Mouse (Mus musculus): ENCODE data around the gene Sema5b. TPM values are rescaled to one million over a fixed set of nuclear protein-coding genes. Genes with fewer than 3 reads are reported as not detected.

Gene Sema5b
- polyA plus RNA-seq, 1 experiment: 64.3 TPM

- Histone ChIP-seq H3K4me3 (ENCODE audit: control insufficient read depth, low read depth, low read length) (no peak overlapping the region), H3K36me3 (ENCODE audit: control insufficient read depth, insufficient read depth, low read length) (no peaks in the 10 kb centered on the region), H3K27ac (ENCODE audit: control insufficient read depth, insufficient read depth, low read depth, low read length) (no peak overlapping the region), H3K27me3 (ENCODE audit: control insufficient read depth, insufficient read depth, low read length) (no peaks in the 10 kb centered on the region), H3K4me1 (ENCODE audit: control insufficient read depth, insufficient read depth, low read length) (no peaks in the 10 kb centered on the region)
- no peak for TF ChIP-seq CTCF (IDR thresholded peaks at IDR 0.05; ENCODE audit: control insufficient read depth, insufficient read depth, insufficient replicate concordance, low read depth, low read length)
- TF ChIP-seq POLR2A (IDR thresholded peaks at IDR 0.05; ENCODE audit: control insufficient read depth, low read depth, low read length): no peak
Observed at GRCm38 (mm10) chr16:35694250-35694846, 153.4 kb downstream of the Sema5b start.

- H3K4me3 ChIP-seq (ENCODE audit: control insufficient read depth, low read depth, low read length): no peak overlapping the region
- H3K36me3 ChIP-seq (ENCODE audit: control insufficient read depth, insufficient read depth, low read length): no peaks in the 10 kb centered on the region
- H3K27me3 ChIP-seq (ENCODE audit: control insufficient read depth, insufficient read depth, low read length): no peaks in the 10 kb centered on the region
- TF ChIP-seq CTCF (IDR thresholded peaks at IDR 0.05; ENCODE audit: control insufficient read depth, insufficient read depth, insufficient replicate concordance, low read depth, low read length) (no peak), POLR2A (IDR thresholded peaks at IDR 0.05; ENCODE audit: control insufficient read depth, low read depth, low read length) (no peak)
- H3K4me1 ChIP-seq (ENCODE audit: control insufficient read depth, insufficient read depth, low read length): no peaks in the 10 kb centered on the region
- H3K27ac ChIP-seq (ENCODE audit: control insufficient read depth, insufficient read depth, low read depth, low read length): no peak overlapping the region
Observed at GRCm38 (mm10) chr16:35696103-35696502, 155.2 kb downstream of the Sema5b start.

GRCm38 (mm10) chr16:35701823-35702222, 160.9 kb downstream of the Sema5b start:
- no peaks in the 10 kb centered on the region for H3K27me3 ChIP-seq (ENCODE audit: control insufficient read depth, insufficient read depth, low read length)
- H3K4me1 ChIP-seq (ENCODE audit: control insufficient read depth, insufficient read depth, low read length): no peaks in the 10 kb centered on the region
- no peak overlapping the region for H3K27ac ChIP-seq (ENCODE audit: control insufficient read depth, insufficient read depth, low read depth, low read length)
- TF ChIP-seq POLR2A (IDR thresholded peaks at IDR 0.05; ENCODE audit: control insufficient read depth, low read depth, low read length) (no peak), CTCF (IDR thresholded peaks at IDR 0.05; ENCODE audit: control insufficient read depth, insufficient read depth, insufficient replicate concordance, low read depth, low read length) (no peak)
- no peaks in the 10 kb centered on the region for H3K36me3 ChIP-seq (ENCODE audit: control insufficient read depth, insufficient read depth, low read length)
- peak overlapping the region; percentile 78; the same call in 1 of the 2 replicates for H3K4me3 ChIP-seq (ENCODE audit: control insufficient read depth, low read depth, low read length)

GRCm38 (mm10) chr16:35703763-35704679, 163.1 kb downstream of the Sema5b start:
- Histone ChIP-seq H3K27me3 (ENCODE audit: control insufficient read depth, insufficient read depth, low read length) (no peaks in the 10 kb centered on the region), H3K36me3 (ENCODE audit: control insufficient read depth, insufficient read depth, low read length) (no peaks in the 10 kb centered on the region), H3K27ac (ENCODE audit: control insufficient read depth, insufficient read depth, low read depth, low read length) (no peak overlapping the region), H3K4me3 (ENCODE audit: control insufficient read depth, low read depth, low read length) (no peak overlapping the region), H3K4me1 (ENCODE audit: control insufficient read depth, insufficient read depth, low read length) (no peaks in the 10 kb centered on the region)
- TF ChIP-seq POLR2A (IDR thresholded peaks at IDR 0.05; ENCODE audit: control insufficient read depth, low read depth, low read length) (no peak), CTCF (IDR thresholded peaks at IDR 0.05; ENCODE audit: control insufficient read depth, insufficient read depth, insufficient replicate concordance, low read depth, low read length) (no peak)

GRCm38 (mm10) chr16:35704796-35705195, 163.9 kb downstream of the Sema5b start:
- no peaks in the 10 kb centered on the region for H3K4me1 ChIP-seq (ENCODE audit: control insufficient read depth, insufficient read depth, low read length)
- H3K36me3 ChIP-seq (ENCODE audit: control insufficient read depth, insufficient read depth, low read length): no peaks in the 10 kb centered on the region
- no peak overlapping the region for H3K4me3 ChIP-seq (ENCODE audit: control insufficient read depth, low read depth, low read length)
- TF ChIP-seq POLR2A (IDR thresholded peaks at IDR 0.05; ENCODE audit: control insufficient read depth, low read depth, low read length) (no peak), CTCF (IDR thresholded peaks at IDR 0.05; ENCODE audit: control insufficient read depth, insufficient read depth, insufficient replicate concordance, low read depth, low read length) (no peak)
- H3K27ac ChIP-seq (ENCODE audit: control insufficient read depth, insufficient read depth, low read depth, low read length): no peak overlapping the region
- no peaks in the 10 kb centered on the region for H3K27me3 ChIP-seq (ENCODE audit: control insufficient read depth, insufficient read depth, low read length)

- no peaks in the 10 kb centered on the region for H3K36me3 ChIP-seq (ENCODE audit: control insufficient read depth, insufficient read depth, low read length)
- no peak overlapping the region for H3K4me3 ChIP-seq (ENCODE audit: control insufficient read depth, low read depth, low read length)
- H3K4me1 ChIP-seq (ENCODE audit: control insufficient read depth, insufficient read depth, low read length): no peaks in the 10 kb centered on the region
- no peaks in the 10 kb centered on the region for H3K27me3 ChIP-seq (ENCODE audit: control insufficient read depth, insufficient read depth, low read length)
- TF ChIP-seq POLR2A (IDR thresholded peaks at IDR 0.05; ENCODE audit: control insufficient read depth, low read depth, low read length) (no peak), CTCF (IDR thresholded peaks at IDR 0.05; ENCODE audit: control insufficient read depth, insufficient read depth, insufficient replicate concordance, low read depth, low read length) (no peak)
- H3K27ac ChIP-seq (ENCODE audit: control insufficient read depth, insufficient read depth, low read depth, low read length): no peak overlapping the region
Observed at GRCm38 (mm10) chr16:35707004-35707403, 166.1 kb downstream of the Sema5b start.

GRCm38 (mm10) chr16:35711004-35711403, 170.1 kb downstream of the Sema5b start:
- Histone ChIP-seq H3K36me3 (ENCODE audit: control insufficient read depth, insufficient read depth, low read length) (no peaks in the 10 kb centered on the region), H3K27me3 (ENCODE audit: control insufficient read depth, insufficient read depth, low read length) (no peaks in the 10 kb centered on the region), H3K4me1 (ENCODE audit: control insufficient read depth, insufficient read depth, low read length) (no peaks in the 10 kb centered on the region), H3K27ac (ENCODE audit: control insufficient read depth, insufficient read depth, low read depth, low read length) (no peak overlapping the region), H3K4me3 (ENCODE audit: control insufficient read depth, low read depth, low read length) (no peak overlapping the region)
- TF ChIP-seq CTCF (IDR thresholded peaks at IDR 0.05; ENCODE audit: control insufficient read depth, insufficient read depth, insufficient replicate concordance, low read depth, low read length) (no peak), POLR2A (IDR thresholded peaks at IDR 0.05; ENCODE audit: control insufficient read depth, low read depth, low read length) (no peak)

Data from testis, adult 2 months (tissue).